Mouse (Mus musculus): ENCODE results near the gene Csnk1g2. TPM values are rescaled to one million over a fixed set of nuclear protein-coding genes. Genes with fewer than 3 reads are reported as not detected.

Csnk1g2 gene
- polyA plus RNA-seq, 1 experiment from 2014 or later = 15.1 TPM

DNA sequence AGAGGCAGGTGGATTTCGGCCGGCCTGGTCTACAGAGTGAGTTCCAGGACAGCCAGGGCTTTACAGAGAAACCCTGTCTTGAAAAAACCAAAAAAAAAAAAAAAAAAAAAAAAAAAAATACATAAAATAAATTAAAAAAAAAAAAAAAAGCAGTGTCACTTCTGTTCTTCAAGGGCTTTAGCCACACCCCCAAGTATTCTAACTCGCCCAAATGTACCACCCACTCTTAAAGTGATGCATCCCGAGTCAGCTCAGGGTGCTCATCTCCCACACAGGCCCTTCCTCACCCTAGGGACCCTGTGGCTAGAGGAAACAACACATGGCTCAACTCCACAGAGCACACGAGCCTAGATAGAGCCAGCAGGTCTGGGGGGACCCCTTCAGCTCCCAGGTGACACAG is 39.6 kb upstream of the Csnk1g2 start:
- peaks cover 32% of the 10 kb centered on the region for H3K4me1 ChIP-seq (ENCODE audit: control insufficient read depth, insufficient read depth, low read length)
- 86% methylated on average over 5 of the region's 5 CpGs for WGBS

DNA sequence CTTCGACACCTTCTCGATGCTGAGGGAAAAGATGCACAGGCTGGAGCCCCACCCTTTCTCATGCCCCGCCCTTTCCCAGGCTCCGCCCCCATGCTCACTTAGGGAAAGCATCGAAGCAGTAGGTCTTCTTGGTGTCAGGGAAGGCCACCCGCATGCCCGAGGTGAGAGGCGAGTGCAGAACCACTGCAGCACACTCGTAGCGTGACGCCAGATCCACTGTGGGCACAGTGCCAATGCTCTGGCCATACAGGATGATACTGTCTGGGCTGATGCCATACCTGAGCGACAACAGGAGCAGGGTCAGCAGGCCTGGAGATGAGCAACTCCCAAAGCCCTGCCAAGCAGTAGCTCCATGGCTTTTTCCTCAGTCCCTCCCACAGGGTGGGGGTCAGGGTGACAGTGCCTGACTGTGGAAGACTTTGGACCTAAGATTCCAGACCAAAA is 38.6 kb upstream of the Csnk1g2 start:
- no peak overlapping the region for H3K9ac ChIP-seq (ENCODE audit: low read depth, low read length)
- peaks cover 2% of the 10 kb centered on the region; the same call in 1 of the 2 replicates for H3K36me3 ChIP-seq (ENCODE audit: control insufficient read depth, insufficient read depth, low read length)
- H3K4me1 ChIP-seq (ENCODE audit: control insufficient read depth, insufficient read depth, low read length) = peaks cover 37% of the 10 kb centered on the region
- no peaks in the 10 kb centered on the region for H3K27me3 ChIP-seq (replicated peaks; ENCODE audit: control insufficient read depth, insufficient read depth, low read length)
- WGBS = 54% methylated on average over 12 of the region's 12 CpGs
- H3K27ac ChIP-seq (ENCODE audit: low read length) = peak overlapping the region; percentile 20; the same call in 1 of the 2 replicates
- no peaks in the 10 kb centered on the region for H3K9me3 ChIP-seq (ENCODE audit: control insufficient read depth, low read length)
- H3K4me2 ChIP-seq (ENCODE audit: low read depth, low read length) = no peak overlapping the region
- H3K4me3 ChIP-seq (ENCODE audit: low read length) = no peak overlapping the region
- peak; percentile 6; the same call in 1 of the 2 replicates for ATAC-seq

More for the DNA sequence above, 39.6 kb upstream of the Csnk1g2 start:
- Histone ChIP-seq H3K27me3 (replicated peaks; ENCODE audit: control insufficient read depth, insufficient read depth, low read length) (no peaks in the 10 kb centered on the region), H3K4me3 (ENCODE audit: low read length) (no peak overlapping the region), H3K4me2 (ENCODE audit: low read depth, low read length) (no peak overlapping the region), H3K27ac (ENCODE audit: low read length) (no peak overlapping the region), H3K36me3 (ENCODE audit: control insufficient read depth, insufficient read depth, low read length) (peaks cover 2% of the 10 kb centered on the region; the same call in 1 of the 2 replicates), H3K9ac (ENCODE audit: low read depth, low read length) (no peak overlapping the region), H3K9me3 (ENCODE audit: control insufficient read depth, low read length) (no peaks in the 10 kb centered on the region)
- no peak for ATAC-seq

DNA sequence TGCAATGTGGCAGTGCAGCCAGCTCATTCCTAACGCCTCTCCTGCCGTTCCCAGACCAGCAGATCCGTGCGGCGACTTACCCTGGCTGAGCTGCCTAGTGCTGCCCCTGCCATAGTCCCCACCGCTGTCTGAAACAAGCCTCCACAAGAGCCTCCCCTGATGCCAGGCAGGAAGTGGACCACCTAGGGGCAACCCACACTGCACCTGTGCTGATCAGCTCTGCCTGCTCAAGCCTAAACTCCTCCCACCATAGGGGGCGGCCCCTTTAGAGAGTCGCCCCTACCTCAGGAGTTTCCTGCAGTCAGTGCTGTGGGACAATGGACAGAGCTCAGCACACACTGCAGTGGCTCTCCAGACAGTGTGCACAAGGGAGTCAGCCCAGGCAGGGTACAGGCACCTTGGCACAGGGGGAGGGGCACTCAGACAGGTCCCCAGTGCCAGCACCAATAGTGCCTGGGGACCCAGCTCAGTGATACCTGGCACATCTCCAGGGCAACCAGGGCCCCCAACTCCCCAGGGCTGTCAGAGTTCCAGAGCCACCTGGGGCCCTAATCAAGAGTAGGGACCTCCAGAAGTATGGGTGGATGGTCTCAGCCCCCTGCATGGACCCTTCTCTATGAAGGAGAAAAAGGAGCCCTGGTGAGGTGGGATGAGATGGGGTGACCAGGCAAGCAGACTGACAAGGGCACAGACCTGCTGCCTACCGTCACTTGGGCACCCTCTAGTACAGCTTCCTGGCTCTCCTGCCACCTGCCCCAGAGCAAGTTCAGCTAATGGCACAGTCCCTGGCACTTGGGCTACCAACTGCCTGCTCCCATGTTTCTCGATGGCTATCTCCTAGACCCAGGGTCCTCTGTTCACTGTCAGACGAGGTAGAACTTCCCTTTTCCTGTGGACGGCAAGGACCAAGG is 37.7 kb upstream of the Csnk1g2 start:
- peaks cover 2% of the 10 kb centered on the region; the same call in 1 of the 2 replicates for H3K36me3 ChIP-seq (ENCODE audit: control insufficient read depth, insufficient read depth, low read length)
- 73% methylated on average over 12 of the region's 12 CpGs for WGBS
- no peaks in the 10 kb centered on the region for H3K27me3 ChIP-seq (replicated peaks; ENCODE audit: control insufficient read depth, insufficient read depth, low read length)
- H3K4me1 ChIP-seq (ENCODE audit: control insufficient read depth, insufficient read depth, low read length) = peaks cover 41% of the 10 kb centered on the region
- no peak overlapping the region for H3K4me3 ChIP-seq (ENCODE audit: low read length)
- peak overlapping the region; percentile 14; the same call in 1 of the 2 replicates for H3K4me2 ChIP-seq (ENCODE audit: low read depth, low read length)
- H3K9ac ChIP-seq (ENCODE audit: low read depth, low read length) = peak overlapping the region; percentile 20
- peak overlapping the region; percentile 20 for H3K27ac ChIP-seq (ENCODE audit: low read length)
- 0 out of 2 replicates have a peak, but pooled peaks have one; percentile 14 for ATAC-seq
- no peaks in the 10 kb centered on the region for H3K9me3 ChIP-seq (ENCODE audit: control insufficient read depth, low read length)

DNA sequence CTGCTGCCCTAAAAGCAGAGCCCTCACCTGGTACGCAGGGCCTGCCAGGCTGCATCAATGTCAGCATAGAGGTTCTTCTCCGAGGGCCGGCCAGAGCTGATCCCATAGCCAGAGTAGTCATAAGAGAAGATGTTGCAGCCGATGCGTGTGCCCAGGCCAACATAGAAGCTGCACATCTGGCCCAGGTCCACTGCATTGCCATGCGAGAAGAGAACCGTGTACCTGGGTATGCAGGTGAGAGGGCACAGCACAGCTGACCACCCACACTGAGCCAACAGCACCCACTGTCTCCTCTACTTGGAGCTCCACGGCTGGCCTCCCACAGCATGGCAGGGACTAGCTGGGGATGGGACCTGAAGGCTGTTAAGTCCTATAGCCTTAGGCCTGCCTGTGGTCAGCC is 37.1 kb upstream of the Csnk1g2 start:
- H3K27me3 ChIP-seq (replicated peaks; ENCODE audit: control insufficient read depth, insufficient read depth, low read length) = no peaks in the 10 kb centered on the region
- peak overlapping the region; percentile 14; the same call in 1 of the 2 replicates for H3K4me2 ChIP-seq (ENCODE audit: low read depth, low read length)
- H3K4me3 ChIP-seq (ENCODE audit: low read length) = 0 out of 2 replicates have a peak overlapping the region, but pooled peaks have one; percentile 15
- peaks cover 41% of the 10 kb centered on the region for H3K4me1 ChIP-seq (ENCODE audit: control insufficient read depth, insufficient read depth, low read length)
- no peaks in the 10 kb centered on the region for H3K9me3 ChIP-seq (ENCODE audit: control insufficient read depth, low read length)
- no peak for ATAC-seq
- H3K27ac ChIP-seq (ENCODE audit: low read length) = no peak overlapping the region
- H3K36me3 ChIP-seq (ENCODE audit: control insufficient read depth, insufficient read depth, low read length) = peaks cover 2% of the 10 kb centered on the region; the same call in 1 of the 2 replicates
- 0 out of 2 replicates have a peak overlapping the region, but pooled peaks have one; percentile 20 for H3K9ac ChIP-seq (ENCODE audit: low read depth, low read length)
- 91% methylated on average over 8 of the region's 8 CpGs for WGBS

DNA sequence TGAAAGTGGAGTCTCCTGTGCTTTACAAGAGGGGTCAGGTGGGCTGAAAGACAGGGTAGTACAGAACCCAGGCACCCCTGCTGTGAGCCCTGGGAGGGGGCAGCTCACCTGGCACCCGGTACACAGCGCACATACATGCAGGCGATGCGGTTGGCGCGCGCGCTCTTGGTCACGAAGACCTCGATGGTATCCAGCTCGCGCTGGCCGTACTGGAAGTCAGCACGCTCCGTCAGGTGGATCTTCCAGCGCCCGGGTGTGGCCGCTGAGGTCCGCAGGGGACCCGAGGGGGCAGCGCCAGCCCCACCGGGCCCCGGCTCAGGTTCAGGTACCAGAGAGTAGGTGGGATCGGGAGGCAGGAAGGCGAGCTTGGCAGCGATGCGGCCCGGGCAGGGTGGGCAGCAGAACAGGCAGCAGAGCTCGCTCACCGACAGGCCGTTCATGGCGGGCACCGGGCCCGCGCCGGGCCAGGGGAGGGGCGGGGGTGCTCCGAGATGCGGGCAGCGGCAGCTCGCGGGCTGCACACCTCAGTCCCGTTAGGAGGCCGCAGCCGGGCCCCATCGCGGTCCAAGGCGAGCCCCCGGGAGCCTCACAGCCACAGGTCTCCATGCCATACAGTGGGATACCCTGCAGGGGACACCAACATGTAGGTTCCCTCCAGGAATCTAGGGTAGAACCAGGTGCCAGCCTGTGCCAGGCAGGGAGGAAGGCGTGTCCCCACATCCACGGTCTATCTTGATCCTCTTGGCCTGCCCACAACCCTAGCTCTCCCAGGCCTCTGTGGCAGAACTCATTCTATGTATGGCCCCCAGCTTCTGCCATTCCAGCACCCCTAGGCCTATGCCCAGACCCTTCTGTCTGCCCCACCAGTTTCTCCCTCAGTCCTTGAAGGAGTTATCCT is 36.0 kb upstream of the Csnk1g2 start:
- H3K4me1 ChIP-seq (ENCODE audit: control insufficient read depth, insufficient read depth, low read length) = peaks cover 41% of the 10 kb centered on the region
- peak overlapping the region; percentile 15 for H3K4me3 ChIP-seq (ENCODE audit: low read length)
- peak overlapping the region; percentile 31 for H3K27ac ChIP-seq (ENCODE audit: low read length)
- no peak for ATAC-seq
- H3K27me3 ChIP-seq (replicated peaks; ENCODE audit: control insufficient read depth, insufficient read depth, low read length) = no peaks in the 10 kb centered on the region
- peak overlapping the region; percentile 16; the same call in 1 of the 2 replicates for H3K4me2 ChIP-seq (ENCODE audit: low read depth, low read length)
- 94% methylated on average over 46 of the region's 51 CpGs for WGBS
- H3K36me3 ChIP-seq (ENCODE audit: control insufficient read depth, insufficient read depth, low read length) = peaks cover 2% of the 10 kb centered on the region; the same call in 1 of the 2 replicates
- H3K9me3 ChIP-seq (ENCODE audit: control insufficient read depth, low read length) = no peaks in the 10 kb centered on the region
- peak overlapping the region; percentile 27 for H3K9ac ChIP-seq (ENCODE audit: low read depth, low read length)

DNA sequence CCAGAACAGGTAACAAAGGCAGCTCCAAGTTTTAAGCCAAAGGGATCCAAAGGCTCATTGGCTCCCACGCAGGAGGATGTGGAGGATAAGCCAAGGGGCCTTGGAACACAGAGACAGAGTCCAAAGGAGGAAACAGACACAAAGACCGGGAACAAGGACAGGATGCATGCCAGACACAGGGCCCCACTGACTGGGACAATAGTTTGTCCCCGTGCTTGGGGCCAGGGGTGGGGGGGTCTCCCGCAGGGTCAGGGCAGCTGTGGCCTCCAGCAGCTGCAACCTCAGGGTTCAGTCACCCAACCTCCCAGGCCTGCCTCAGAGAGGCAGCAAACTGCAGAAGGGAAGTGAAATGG is 35.4 kb upstream of the Csnk1g2 start:
- H3K27me3 ChIP-seq (replicated peaks; ENCODE audit: control insufficient read depth, insufficient read depth, low read length) = no peaks in the 10 kb centered on the region
- H3K4me3 ChIP-seq (ENCODE audit: low read length) = peak overlapping the region; percentile 15; the same call in 1 of the 2 replicates
- no peak overlapping the region for H3K9ac ChIP-seq (ENCODE audit: low read depth, low read length)
- no peaks in the 10 kb centered on the region for H3K9me3 ChIP-seq (ENCODE audit: control insufficient read depth, low read length)
- H3K4me1 ChIP-seq (ENCODE audit: control insufficient read depth, insufficient read depth, low read length) = peaks cover 41% of the 10 kb centered on the region
- no peak for ATAC-seq
- WGBS = 63% methylated on average over 4 of the region's 4 CpGs
- H3K27ac ChIP-seq (ENCODE audit: low read length) = peak overlapping the region; percentile 31
- no peak overlapping the region for H3K4me2 ChIP-seq (ENCODE audit: low read depth, low read length)
- H3K36me3 ChIP-seq (ENCODE audit: control insufficient read depth, insufficient read depth, low read length) = peaks cover 2% of the 10 kb centered on the region; the same call in 1 of the 2 replicates

DNA sequence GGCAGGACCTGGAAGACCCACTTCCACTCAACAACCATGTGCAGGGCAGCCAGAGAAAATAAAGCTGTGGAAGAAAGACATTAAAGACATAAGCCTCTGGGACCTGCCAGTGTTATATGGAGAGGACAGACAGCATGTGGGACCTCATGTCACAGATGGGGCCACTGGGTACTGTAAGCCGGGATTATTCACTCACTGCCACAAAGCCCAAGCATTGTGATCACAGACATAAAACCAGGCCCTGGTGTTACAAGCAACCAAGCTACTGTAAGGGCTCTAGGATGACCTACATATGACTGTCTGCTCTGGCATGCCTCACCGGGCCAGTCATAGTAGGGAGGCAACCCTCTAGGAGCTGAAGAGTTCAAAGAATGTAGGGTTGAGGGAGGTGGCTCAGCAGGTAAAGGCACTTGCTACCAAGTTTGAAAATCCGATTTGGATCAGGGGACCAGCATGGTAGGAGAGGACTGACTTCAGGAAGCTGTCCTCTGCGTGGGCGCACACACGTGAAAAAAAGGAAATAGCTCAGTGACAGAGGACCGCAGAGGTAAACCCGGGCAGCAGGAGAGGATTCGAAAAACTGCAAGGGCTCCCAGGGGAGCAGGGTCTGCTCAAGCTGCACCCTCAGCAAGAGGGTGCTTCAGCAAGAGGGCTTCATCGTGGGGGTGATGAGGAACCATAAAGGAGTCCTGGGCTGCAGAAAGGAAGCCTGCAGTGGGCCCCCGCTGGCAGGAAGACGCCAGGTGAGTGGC is 33.3 kb upstream of the Csnk1g2 start:
- peaks cover 36% of the 10 kb centered on the region for H3K4me1 ChIP-seq (ENCODE audit: control insufficient read depth, insufficient read depth, low read length)
- ATAC-seq = no peak
- 10% methylated on average over 12 of the region's 12 CpGs for WGBS
- H3K27me3 ChIP-seq (replicated peaks; ENCODE audit: control insufficient read depth, insufficient read depth, low read length) = no peaks in the 10 kb centered on the region
- peak overlapping the region; percentile 80 for H3K4me3 ChIP-seq (ENCODE audit: low read length)
- H3K4me2 ChIP-seq (ENCODE audit: low read depth, low read length) = peak overlapping the region; percentile 82
- 0 out of 2 replicates have a peak, but pooled peaks cover 2% of the 10 kb centered on the region for H3K36me3 ChIP-seq (ENCODE audit: control insufficient read depth, insufficient read depth, low read length)
- H3K9ac ChIP-seq (ENCODE audit: low read depth, low read length) = peak overlapping the region; percentile 85
- H3K9me3 ChIP-seq (ENCODE audit: control insufficient read depth, low read length) = no peaks in the 10 kb centered on the region
- H3K27ac ChIP-seq (ENCODE audit: low read length) = peak overlapping the region; percentile 43
